Mouse (Mus musculus) left cerebral cortex, postnatal 4 days (tissue): ENCODE results near the gene Bicral. TPM values are rescaled to one million over a fixed set of nuclear protein-coding genes. Genes with fewer than 3 reads are reported as not detected.
"Not testable (repeated sequence)": the region's sequence is repeated elsewhere in the genome, so short reads cannot be mapped to it uniquely, and the experiment has no call there.

Experiments used
- DNase-seq: peaks from one replicate; pipeline ENCODE4 v3.0.0-alpha.2; 2022
- intact Hi-C: fragments of 180-260 bp; cut with DNase I; formaldehyde crosslinking; loops from one replicate; pipeline ENCODE4 v1.15.1; 2025
- total RNA-seq, 2 experiments: library from RNA; stranded (reverse); gene quantifications; 2 replicates each; pipeline ENCODE4 v1.2.3; 2021

The Bicral gene
- total RNA-seq, 2 experiments from 2014 or later = 42.2 to 45.3 TPM

GRCm38 (mm10) chr17:46876371-46876950 is 18.2 kb upstream of the Bicral start:
- intact Hi-C loops = no loop called here
- DNase-seq = no peak

GRCm38 (mm10) chr17:46875626-46876025 is 17.3 kb upstream of the Bicral start:
- no peak for DNase-seq
- intact Hi-C loops = no loop called here

- DNase-seq = no peak
- intact Hi-C loops = no loop called here
Observed at GRCm38 (mm10) chr17:46874133-46874532, 15.9 kb upstream of the Bicral start.

- intact Hi-C loops = no loop called here
- DNase-seq = no peak
Observed at GRCm38 (mm10) chr17:46872806-46873205, 14.5 kb upstream of the Bicral start.

DNA sequence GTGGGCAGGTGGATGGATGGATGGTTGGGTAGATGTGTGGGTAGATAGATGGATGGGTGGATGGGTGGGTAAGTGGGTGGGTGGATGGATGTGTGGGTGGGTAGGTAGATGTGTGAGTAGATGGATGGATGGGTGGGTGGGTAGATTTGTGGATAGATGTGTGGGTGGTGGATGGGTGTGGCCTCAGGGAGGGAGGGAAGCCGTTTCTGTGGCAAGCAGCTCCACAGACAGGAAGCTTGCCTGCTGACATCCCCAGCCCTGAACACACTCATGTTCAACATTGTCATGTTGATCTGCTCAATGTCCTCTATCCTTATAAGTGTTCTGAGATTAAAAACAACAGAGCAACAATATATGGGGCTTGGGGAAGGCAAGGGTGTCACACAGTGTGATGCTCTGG is 12.6 kb upstream of the Bicral start:
- DNase-seq = no peak
- intact Hi-C loops = no loop called here

DNA sequence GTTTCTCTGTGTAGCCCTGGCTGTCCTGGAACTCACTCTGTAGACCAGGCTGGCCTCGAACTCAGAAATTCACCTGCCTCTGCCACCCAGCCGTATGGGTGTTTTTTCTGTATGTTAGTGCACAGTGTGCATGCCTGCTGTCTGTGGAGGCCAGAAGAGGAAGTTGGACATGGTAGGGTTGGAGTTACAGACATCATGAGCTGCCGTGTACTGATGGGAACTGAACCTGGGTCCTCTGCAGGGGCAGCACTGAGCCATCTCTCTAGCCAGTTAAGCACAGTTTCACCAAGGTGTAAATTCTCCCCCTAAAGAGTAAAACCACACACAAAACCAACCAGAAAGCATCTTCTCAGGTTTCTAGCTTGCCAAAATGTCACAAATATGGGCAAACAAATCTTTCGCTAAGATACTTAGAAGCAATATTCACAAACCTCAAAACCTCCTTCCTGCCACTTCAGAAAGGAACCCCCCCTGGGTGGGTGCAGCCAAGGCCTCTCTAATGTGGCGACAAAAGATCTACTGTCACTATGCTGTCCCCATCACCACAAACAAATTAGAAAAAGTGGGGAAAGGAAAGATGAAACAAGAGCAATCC is 12.0 kb upstream of the Bicral start:
- DNase-seq = no peak
- intact Hi-C loops = no loop called here

DNA sequence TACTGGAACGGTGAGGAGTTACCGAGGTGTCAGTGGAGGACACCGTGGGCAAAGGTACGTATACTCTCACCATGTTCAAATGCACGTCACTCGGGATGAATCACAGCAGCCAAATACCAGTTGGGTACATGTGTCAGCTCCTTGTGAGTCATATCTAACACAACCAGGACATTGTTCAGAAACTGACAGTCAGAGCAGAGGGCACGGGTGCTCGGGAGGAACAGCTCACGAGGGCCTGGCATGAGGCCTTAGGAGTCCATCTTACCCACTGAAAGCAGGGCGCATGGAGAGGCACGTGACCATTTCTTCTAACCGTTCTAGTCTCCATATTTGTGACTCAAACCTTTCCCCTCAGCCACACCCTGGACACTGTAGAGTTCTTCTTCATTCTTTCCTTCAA is 8.6 kb upstream of the Bicral start:
- no peak for DNase-seq

GRCm38 (mm10) chr17:46864566-46865195 is 6.4 kb upstream of the Bicral start:
- no peak for DNase-seq
- intact Hi-C loops = no loop called here

More for the DNA sequence above, 8.6 kb upstream of the Bicral start:
- intact Hi-C loops = no loop called here

- no peak for DNase-seq
- intact Hi-C loops = no loop called here
Observed at GRCm38 (mm10) chr17:46860120-46860519, 1.8 kb upstream of the Bicral start.

- DNase-seq = no peak
Observed at GRCm38 (mm10) chr17:46858749-46859444, 615 bp upstream of the Bicral start.

DNA sequence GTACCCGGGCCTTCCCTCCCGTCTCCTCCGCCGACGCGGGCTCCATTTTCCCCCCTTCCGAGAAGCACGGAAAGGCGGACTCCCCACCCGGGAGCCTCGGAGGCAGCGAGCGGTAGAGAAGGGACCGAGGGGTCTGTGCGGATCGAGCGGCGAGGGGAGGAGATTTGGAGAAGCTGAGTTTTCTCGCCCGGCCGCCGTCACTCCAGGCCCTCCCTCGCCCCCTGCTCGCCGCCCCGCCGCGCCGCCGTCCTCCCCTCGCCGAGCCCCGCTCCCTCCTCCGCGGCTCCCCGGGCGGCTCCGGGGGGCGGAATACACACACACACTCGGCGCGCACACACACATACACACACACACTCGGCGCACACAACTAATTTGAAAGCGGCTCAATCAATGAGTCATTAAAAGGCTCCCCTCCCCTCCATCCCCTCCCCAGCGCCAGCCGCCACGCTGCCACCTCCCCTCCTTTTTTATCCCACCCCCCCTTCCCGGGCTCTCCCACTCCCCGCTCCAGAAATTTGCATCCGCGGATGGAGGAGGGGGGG is 850 bp downstream of the Bicral start:
- DNase-seq = peak; percentile 89
- intact Hi-C loops = no loop called here

More at GRCm38 (mm10) chr17:46858749-46859444, 615 bp upstream of the Bicral start:
- intact Hi-C loops = loop anchor here (2.0 kb wide), 1 partner anchor 30 kb away; no protein-coding TSS in a partner anchor

DNA sequence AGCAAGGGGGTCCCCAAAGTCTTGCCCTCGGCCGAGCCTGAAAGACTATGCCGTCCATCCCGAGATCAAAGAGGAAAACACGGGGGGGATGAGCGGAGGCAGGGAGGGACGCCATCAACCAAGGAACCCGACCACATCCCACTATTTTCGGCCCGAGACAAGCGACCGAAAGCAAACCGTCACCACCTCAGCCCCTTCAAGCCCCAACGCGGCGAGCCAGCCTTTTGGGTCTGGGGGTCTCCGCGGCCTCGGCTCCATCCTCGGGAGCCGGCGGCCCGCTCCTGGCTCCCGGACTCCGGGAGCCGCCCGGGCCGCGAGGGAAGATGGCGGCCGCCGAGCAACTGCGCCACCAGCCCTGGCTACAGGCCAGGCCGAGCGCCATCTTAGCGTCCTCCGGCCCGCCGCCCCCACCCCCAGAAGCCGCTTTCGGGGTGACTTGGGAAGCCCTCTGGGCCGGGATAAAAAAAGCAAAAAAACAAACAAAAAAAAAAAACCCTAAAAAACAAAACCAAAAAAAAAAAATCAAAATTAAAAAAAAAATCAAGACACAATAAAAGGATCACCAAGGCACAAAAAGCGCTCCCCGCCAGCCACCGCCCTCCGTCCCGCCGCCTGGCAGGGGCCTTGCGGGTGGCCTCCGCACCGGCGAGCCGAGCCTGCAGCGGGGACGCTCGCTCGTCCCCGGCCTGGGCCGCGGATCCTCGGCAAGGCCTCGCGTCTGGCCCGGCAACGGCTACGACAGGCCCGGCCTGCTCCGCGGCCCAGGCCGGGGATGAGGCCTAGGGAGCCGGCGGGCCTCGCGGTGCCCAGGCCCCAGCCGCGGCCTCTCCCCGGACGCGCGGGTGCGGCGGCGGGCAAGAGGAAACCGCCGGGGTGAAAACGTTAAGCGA is 1.6 kb downstream of the Bicral start:
- intact Hi-C loops = no loop called here

DNA sequence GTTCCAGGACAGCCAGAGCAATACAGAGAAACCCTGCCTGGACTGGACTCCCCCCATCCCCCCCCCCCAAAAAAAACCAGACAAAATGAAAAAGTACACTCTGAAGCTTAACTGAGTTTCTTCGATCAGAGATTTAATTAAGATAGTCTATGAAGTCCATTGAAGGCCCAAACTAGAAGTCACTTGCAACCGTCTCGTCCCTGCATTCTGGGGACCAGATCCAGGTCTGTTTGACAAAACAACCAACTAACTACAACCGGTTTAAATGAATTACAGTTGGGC is 2.2 kb downstream of the Bicral start:
- no peak for DNase-seq
- intact Hi-C loops = no loop called here

More for the DNA sequence above, 1.6 kb downstream of the Bicral start:
- peak; percentile 88 for DNase-seq

DNA sequence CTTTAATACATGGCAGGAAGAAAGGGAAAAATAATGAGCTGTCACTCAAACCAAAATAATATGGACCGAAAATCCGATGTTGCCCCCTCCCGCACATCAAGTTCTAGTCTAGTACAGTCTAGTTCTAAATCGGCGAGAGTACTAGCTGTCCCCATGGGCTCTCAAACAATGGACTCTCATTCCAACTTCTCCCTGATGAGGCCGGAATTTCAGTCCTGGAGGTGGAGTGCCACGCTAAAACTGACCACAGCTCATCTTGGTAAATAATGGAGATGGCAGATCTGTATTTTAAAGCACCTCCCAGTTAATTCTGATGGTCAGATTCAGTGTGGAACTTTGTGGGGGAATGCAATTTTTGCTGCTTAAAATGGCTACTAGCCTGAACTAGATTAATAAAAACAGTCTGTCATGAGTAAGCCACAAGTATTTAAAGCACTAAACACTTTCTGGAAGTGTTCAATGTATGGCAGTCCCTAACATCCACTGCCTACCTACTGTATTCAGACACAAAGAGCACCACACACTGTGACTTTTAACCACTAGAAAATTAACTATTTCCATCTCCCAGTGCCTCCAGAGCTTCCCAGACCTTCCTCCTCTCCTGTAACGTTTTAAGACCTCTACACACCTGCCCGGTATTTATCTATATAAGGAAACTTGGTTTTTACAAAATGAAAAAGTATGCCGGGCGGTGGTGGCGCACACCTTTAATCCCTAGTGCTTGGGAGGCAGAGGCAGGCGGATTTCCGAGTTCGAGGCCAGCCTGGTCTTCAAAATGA is 2.8 kb downstream of the Bicral start:
- intact Hi-C loops = no loop called here
- DNase-seq = no peak

DNA sequence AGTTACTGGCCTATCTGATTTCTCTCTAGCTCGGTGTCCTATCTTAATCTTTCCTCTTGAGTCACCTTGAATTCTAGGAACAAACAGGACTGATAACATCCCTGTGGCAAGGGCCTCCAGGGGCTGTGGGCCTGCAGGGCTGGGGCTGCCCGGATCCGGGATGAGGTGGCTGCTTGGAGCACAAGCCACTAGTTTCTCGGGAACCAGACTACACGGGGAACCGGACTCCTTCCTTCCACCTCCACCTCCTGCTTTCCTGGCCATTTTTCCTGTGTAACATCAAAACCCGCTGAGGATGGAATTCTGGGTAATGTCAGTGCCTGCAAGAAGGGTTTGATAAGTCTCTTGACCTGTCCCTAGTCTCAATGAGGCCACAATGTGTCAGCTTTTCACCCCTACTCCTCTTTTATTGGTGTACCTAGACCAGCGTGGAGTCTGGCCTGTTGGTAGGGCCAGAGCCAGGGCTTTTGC is 3.6 kb downstream of the Bicral start:
- intact Hi-C loops = no loop called here
- DNase-seq = no peak

DNA sequence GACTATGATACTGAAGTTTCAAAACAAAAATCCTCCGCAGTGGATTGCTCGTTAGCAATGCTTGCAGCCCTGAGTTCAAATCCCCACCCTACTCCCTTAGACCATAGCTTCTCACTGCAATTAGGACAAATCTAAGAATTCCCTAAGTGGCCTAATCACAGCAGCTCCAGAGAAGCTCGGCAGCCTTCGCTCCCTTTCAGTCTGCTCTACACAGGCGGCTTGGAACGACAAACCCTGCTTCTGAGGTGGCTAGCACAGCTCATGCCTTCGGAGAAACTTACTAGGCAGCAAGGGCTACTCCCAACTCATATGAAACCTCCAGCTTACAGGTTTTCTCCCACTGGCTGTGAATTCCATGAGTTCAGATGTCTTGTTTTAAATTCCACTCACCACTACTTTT is 4.2 kb downstream of the Bicral start:
- intact Hi-C loops = no loop called here
- no peak for DNase-seq

DNA sequence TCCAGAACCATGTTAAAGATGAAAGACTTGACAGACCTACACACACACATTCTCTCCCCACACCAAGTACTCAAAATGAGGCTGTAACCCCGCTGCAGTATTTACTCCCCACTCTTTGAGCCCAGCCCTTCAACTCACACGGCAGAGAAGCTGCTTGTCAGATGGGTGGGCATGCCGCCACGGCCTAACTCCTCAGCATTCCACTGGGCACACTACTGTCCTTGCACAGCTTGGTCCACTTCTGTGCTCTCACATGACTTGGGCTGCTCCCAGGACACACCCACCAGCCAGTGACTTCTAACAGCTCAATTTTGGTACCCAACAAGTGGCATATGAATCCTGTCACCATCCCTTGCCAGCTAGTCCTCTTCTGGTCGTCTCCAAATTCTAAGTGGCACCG is 5.0 kb downstream of the Bicral start:
- intact Hi-C loops = no loop called here
- peak; percentile 83 for DNase-seq

DNA sequence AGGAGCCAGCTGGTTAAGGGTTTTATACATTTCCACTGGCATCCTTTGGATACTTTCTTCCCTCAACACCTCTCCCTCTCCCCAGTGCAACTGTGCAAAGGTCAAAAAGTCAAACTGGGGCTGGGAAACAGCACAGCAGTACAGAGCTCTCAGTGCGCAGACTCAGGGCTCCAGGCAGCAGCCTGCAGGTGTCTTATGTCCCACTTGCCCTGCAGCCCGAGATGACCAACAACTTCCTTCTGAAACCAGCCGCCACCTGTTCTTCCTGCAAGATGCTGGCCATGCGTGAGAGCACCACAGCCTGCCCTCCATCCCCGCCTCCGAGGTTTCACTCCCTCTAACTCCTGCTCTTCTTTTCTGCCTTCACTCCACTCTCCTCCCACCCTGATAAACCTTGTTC is 5.6 kb downstream of the Bicral start:
- intact Hi-C loops = no loop called here
- DNase-seq = peak; percentile 15

- intact Hi-C loops = no loop called here
Observed at GRCm38 (mm10) chr17:46847206-46847605, 11.1 kb downstream of the Bicral start.

DNA sequence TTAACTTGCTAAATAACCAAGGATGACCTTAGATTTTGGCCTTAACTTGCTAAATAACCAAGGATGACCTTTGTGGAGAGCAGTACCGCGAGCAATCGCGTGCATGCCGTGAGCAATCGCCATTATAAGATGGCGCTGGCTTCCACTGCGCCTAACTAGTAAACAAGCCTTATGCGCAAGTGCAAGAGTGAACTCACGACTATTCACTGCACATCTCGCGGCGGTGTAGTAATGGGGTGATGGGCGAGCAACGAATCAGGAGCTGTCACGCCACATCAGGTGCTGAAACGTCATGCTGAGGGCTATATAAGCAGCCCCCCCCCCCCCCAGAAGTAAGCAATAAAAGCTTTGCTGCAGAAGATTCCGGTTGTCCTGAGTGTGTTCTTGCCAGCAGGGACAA is 11.7 kb downstream of the Bicral start:
- intact Hi-C loops, DNase-seq: not testable (repeated sequence)

More at GRCm38 (mm10) chr17:46847206-46847605, 11.1 kb downstream of the Bicral start:
- no peak for DNase-seq
